Mouse (Mus musculus) spleen, adult 2 months (tissue): Measurements from ENCODE around the gene Mybpc1.
"Not testable (repeated sequence)": the region's sequence is repeated elsewhere in the genome, so short reads cannot be mapped to it uniquely, and the experiment has no call there.

Experiments used
- CTCF ChIP-seq: fragments of 200-500 bp; IDR thresholded peaks from 2 replicates; pipeline ENCODE4 v1.5.1; 2011; ENCODE audit warnings: mild to moderate bottlenecking, inconsistent platforms; ENCODE audit not compliant: insufficient read depth, insufficient read length, insufficient replicate concordance; ENCODE audit errors: extremely low read depth
- POLR2A ChIP-seq: fragments of 200-500 bp; IDR thresholded peaks from 2 replicates; pipeline ENCODE4 v1.6.1; 2011; ENCODE audit warnings: low read depth, low read length, inconsistent platforms

- TF ChIP-seq POLR2A, CTCF: not testable (repeated sequence)
Observed at GRCm38 (mm10) chr10:88482866-88483265, 122.1 kb downstream of the Mybpc1 start.
